Mouse (Mus musculus) neutrophil, adult 5-6 weeks (primary cell): ENCODE data around the gene Arhgef28. TPM values are rescaled to one million over a fixed set of nuclear protein-coding genes. Genes with fewer than 3 reads are reported as not detected.
"Not testable (repeated sequence)": the region's sequence is repeated elsewhere in the genome, so short reads cannot be mapped to it uniquely, and the experiment has no call there.

ENCODE experiments used
- ATAC-seq: fragments of 151-379, 151-347 bp; 2 replicates; pipeline ENCODE4 v1.8.0; 2017; ENCODE audit warnings: mild to moderate bottlenecking, moderate TSS enrichment; ENCODE audit not compliant: insufficient number of reproducible peaks, poor library complexity, low FRiP score, severe bottlenecking; ENCODE audit errors: extremely low read depth
- total RNA-seq: library from RNA; stranded (forward); fragments of 200-1000 nt; gene quantifications from 2 replicates; pipeline ENCODE4 v1.2.3, GENCODE M21; 2017

Arhgef28 gene
- total RNA-seq, 1 experiment from 2014 or later = not detected

DNA sequence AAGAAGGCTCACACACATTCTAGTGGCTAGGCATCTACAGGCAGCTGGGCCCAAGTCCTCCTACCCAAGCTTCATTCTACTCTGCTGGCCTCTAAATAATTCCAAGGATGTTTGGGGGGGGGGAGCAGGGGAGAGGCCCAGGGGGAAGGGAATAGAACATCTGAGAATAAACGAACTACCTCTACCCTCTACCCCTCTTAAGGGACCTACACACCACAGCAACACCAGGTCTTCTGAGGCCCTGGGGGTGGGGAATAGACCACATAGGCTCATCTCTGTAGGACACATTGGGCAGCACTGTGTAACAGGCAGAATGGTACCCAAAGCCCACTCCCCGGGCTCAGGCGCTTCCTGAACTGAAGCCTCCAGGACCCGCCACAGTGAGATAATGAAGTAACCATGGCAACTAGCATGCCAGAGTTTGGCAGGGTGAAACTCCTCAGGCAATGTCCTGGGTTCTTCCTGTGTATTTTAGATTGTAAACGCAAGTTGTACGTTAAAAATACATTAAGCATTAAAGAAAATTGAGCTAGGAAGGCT is 177.5 kb downstream of the Arhgef28 start:
- no peak for ATAC-seq

DNA sequence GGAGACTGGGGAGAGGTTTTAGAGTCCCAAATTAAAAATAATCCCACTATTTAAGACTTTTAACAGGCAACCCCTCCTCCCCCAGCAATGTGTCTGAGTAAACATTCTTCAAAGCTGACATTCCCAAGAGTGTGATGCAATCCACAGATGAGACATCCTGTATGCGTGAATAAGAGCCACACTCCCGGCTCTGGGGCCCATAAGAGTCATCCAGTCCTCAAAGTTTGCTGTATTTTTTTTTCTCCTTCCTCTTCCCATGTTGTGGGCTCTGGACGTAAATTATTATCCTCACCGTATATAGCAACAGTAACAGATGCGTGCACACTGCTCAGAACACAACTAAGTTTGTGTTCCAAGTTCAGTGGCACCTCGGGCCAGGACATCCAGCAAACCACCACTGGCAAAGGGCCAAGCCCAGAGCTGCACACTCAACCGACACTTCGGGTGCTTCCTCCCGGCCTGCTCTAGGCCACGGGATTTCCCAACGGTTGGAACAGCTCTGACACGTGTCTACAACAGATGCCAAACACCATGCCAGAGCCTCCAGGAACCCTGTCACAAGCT is 178.5 kb downstream of the Arhgef28 start:
- no peak for ATAC-seq

- ATAC-seq = no peak
Measured at GRCm38 (mm10) chr13:98027122-98027521, 179.1 kb downstream of the Arhgef28 start.

- no peak for ATAC-seq
Measured at GRCm38 (mm10) chr13:98025706-98026504, 180.3 kb downstream of the Arhgef28 start.

GRCm38 (mm10) chr13:98025162-98025561 is 181.1 kb downstream of the Arhgef28 start:
- ATAC-seq = no peak

GRCm38 (mm10) chr13:98024680-98025079 is 181.6 kb downstream of the Arhgef28 start:
- no peak for ATAC-seq

DNA sequence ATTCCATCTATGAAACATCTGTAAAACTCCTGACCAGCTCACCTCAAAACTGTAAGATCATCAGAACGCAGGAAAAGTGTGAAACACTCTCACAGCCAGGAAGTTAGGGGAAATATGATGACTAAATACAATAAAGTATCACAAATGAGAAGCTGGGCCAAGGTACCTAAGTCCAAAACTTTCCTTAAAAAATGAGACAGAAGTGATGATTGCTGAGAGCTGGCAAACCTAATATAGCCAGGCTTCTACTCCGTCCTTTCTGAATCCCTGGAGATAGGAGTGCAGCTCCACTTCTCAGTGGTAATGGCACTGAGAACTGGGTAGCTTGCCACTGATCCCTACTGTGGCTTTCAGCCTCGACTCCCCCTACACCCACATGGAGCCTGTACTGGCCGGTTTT is 184.3 kb downstream of the Arhgef28 start:
- ATAC-seq = no peak

DNA sequence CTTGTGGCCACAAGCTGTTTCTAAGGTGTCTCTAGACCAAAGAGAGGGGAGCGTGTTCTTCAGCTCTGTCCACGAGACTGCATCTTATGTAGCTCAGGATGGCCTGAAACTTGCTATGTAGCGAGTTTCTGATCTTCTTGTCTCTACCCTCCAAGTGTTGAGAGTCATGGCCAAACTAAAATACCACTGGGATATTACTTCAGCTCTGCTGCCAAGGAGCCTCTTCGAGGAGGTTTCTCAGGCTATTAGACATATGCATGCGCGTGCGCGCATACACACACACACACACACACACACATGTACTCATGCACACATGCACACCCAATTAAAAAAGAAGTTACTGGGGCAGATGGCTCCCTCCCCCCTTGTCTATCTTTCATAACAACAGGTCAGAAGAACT is 187.4 kb downstream of the Arhgef28 start:
- not testable (repeated sequence) for ATAC-seq

DNA sequence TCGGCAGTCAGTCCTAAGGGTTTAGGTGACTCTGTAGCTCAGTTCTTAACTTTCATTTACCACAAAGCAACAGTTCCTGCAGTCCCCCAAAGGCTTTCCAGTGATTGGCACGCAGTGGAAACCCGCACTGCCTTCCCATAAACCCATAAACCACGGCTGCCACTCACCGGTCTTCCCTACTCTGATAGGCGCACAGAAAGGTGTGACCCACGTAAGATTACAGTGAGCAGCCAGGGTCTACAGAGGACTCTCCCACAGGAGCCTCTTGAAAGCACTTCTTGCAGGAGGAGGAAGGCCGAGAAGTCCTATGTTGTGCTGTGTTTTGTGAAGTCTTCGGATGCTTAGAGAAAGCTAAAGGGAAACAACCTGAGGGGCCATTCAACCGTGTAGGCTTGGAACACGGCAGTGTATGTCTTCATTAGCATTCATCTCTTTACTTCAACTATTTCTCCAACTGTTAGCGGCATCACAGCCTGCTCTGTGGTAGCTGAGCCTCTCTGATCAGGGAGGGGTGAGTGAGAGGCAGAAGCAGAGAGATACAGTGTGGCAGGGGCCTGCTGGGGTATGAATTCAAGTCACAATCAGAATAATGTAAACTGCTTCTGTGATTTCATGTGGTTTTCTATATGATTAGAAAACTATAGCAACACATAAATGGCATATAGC is 189.2 kb downstream of the Arhgef28 start:
- no peak for ATAC-seq

GRCm38 (mm10) chr13:98015981-98016922 is 190.0 kb downstream of the Arhgef28 start:
- no peak for ATAC-seq

- ATAC-seq = no peak
Measured at GRCm38 (mm10) chr13:98014892-98015291, 191.3 kb downstream of the Arhgef28 start.

GRCm38 (mm10) chr13:98013715-98014114 is 192.5 kb downstream of the Arhgef28 start:
- no peak for ATAC-seq

DNA sequence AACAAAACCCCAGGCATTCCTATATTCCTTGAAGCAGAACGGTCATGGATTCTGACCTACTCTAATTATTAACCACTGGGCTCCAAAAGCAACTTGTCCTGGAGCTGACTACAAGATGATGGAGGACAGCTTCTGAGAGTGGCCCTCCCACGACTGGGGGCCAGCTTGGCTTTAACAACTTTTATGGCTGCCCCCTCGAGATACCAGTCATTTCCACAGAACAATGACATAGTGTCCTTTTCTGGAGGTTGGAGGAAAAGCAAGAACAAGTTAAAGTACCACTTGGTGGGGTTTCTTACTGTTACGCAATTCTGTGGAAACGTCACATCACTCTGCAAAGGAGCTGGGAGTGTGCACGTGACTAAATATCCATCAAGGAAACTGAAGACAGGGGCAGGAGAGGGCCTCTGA is 194.3 kb downstream of the Arhgef28 start:
- no peak for ATAC-seq

DNA sequence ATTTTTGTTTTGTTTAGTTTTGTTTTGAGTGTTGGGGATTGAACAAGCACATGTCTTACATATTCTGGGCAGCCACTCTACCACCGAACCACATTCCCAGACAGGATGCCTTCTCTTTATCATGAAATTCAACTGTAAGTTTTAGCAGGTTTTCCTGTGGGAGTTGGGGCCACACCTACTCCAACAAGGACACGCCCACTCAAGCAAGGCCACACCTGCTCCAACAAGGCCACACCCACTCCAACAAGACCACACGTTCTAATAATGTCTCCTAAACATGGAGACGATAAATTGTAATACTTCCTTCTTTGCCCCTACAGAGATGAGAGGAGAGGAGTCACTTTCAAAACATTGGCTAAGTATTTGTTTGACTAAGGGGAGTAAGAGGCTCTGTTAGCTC is 197.2 kb downstream of the Arhgef28 start:
- no peak for ATAC-seq

DNA sequence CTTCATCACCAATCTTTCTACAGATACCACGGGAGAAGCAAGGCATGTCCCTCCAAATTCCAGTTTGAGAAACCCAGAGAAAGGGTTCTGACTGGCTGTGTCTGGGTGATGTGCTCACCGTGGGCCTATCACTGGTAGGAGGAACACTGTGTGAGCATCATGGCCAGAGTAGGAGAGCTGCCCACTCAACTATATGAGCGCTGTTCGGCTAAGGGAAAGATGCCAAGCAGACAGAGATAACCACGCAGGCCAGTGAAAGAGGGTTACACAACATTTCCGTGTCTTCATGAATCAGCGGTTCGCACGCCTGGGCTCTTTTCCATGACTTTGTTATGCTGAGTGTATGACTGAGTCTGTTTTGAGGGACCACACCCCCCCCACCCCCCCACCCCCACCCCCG is 197.7 kb downstream of the Arhgef28 start:
- ATAC-seq = no peak

- ATAC-seq = no peak
Measured at GRCm38 (mm10) chr13:98005611-98006218, 200.5 kb downstream of the Arhgef28 start.

DNA sequence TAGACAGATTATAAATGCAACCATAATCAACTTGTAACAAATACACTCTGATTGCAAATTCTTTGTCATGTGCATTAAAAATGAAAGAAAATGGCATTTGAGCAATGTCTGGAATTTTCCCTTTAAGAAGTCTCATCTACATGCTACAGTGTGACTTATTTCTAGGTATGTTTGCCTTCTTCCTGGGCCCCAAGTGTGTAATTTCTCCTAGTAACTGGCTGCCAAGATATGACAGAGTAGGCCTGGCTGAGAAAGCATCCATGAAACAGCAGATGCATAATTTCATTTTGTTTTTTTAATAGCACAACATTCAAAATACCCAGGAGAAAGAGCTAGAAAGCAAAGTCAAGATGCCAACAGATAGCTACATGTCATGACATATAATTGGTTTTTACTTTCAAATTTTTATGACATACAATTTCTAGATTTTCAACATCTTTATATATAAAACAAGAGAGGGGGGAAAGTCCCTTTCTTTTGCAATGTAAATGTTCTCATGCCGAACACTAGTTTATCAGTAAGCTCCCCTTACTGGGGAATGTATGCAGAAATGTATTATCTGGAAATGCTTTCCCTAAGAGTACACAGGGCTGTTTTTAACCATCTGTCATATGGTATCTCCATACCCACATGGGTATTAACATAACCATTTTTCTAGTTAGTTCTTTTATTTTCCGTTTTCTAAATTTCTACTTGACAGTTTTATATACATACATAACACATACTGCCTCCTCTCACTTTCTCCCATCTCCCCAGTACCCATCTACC is 201.4 kb downstream of the Arhgef28 start:
- ATAC-seq = no peak

DNA sequence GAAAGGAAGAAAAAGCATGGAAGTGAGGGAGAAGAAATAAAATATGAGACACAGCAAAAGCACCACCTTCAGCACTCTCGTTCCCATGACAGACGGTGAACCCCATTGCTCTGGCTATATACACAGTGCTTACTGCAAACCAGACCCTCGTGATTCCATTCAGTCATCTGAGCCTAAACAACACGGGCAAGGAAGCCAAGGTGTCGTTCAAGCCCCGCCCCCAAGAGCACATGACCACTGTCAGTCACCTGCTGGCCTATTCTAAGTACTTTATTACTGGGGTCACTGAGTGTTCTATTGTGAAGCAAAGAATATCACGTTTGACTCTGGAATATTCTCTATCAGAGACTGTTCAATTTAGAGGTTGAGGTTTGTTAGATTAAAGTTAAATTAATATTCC is 202.5 kb downstream of the Arhgef28 start:
- no peak for ATAC-seq
